Mouse (Mus musculus): ENCODE measurements around the gene Actr6. TPM values are rescaled to one million over a fixed set of nuclear protein-coding genes. Genes with fewer than 3 reads are reported as not detected.

The Actr6 gene
- polyA plus RNA-seq, 1 experiment from 2014 or later, result 30.6 TPM

DNA sequence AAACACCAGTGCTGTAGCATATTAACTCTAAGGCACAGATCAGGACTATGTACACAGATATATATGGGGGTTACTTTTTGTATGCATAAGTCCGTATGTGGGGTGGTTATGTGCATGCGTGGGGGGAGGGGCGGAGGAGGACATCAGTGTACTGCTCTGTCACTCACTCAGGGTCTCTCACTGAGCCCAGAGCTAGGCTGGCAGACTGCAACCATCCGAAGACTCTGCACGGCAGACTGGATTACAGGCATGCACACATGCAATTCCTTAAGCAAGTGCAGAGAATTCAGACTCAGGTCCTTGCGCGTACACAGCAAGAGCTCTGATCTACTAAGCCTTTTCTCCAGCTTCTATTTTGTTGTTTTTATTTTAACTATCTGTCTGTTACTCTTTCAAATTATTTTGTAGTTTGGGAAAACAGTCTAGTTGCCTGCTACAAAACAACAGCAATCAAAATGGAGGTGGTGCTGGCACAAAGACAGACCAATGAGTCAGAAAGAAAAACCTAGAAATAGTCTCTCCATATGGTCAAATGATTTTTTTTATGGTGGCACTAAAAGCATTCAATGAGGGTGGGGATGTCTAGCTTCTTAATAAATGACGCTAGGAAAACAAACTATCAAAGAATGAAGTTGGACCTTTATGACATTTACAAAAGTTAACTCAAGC is 67.0 kb downstream of the Actr6 start:
- H3K36me3 ChIP-seq, result peaks cover 2% of the 10 kb centered on the region; the same call in 1 of the 2 replicates
- H3K27me3 ChIP-seq (replicated peaks), result no peaks in the 10 kb centered on the region
- no peaks in the 10 kb centered on the region for H3K4me1 ChIP-seq (replicated peaks)
- no peak for ATAC-seq
- no peaks in the 10 kb centered on the region for H3K9me3 ChIP-seq
- H3K4me3 ChIP-seq (replicated peaks), result no peak overlapping the region
- H3K9ac ChIP-seq, result no peak overlapping the region
- 89% methylated on average over 8 of the region's 8 CpGs for WGBS
- H3K4me2 ChIP-seq (replicated peaks), result no peak overlapping the region
- H3K27ac ChIP-seq, result no peak overlapping the region

Other genes starting within 250 kb of the Actr6 start
- gene Nr1h4, start 198.7 kb downstream of the Actr6 start, polyA plus RNA-seq (2015; fragmentation: Nextera tagmentation; extraction: Ambion mirVana), result 55.1 and 57.9 TPM in 2 replicates
- gene Slc17a8, start 111.0 kb downstream of the Actr6 start, polyA plus RNA-seq (2015; fragmentation: Nextera tagmentation; extraction: Ambion mirVana), result 0.08 and 0.09 TPM in 2 replicates
- gene Scyl2, start 46.0 kb downstream of the Actr6 start, polyA plus RNA-seq (2015; fragmentation: Nextera tagmentation; extraction: Ambion mirVana), result 6.9 and 7.5 TPM in 2 replicates
- 21.0 and 22.9 TPM in 2 replicates for gene Uhrf1bp1l, start 12.7 kb upstream of the Actr6 start, polyA plus RNA-seq (2015; fragmentation: Nextera tagmentation; extraction: Ambion mirVana)
- gene Anks1b, start 141.2 kb upstream of the Actr6 start, polyA plus RNA-seq (2015; fragmentation: Nextera tagmentation; extraction: Ambion mirVana), result 0.85 and 1.6 TPM in 2 replicates